Mouse (Mus musculus) skeletal muscle tissue, postnatal 0 days (tissue): ENCODE data around the gene Tyrp1. TPM values are rescaled to one million over a fixed set of nuclear protein-coding genes. Genes with fewer than 3 reads are reported as not detected.

ENCODE experiments used
- polyA plus RNA-seq: library from polyadenylated mRNA; unstranded; fragments of >200 nt; fragmentation: Nextera tagmentation; extraction: Ambion mirVana; gene quantifications from 2 replicates; pipeline ENCODE4 v1.2.1, GENCODE M21; 2015

The Tyrp1 gene
- 0.17 and 0.23 TPM in 2 replicates for polyA plus RNA-seq

DNA sequence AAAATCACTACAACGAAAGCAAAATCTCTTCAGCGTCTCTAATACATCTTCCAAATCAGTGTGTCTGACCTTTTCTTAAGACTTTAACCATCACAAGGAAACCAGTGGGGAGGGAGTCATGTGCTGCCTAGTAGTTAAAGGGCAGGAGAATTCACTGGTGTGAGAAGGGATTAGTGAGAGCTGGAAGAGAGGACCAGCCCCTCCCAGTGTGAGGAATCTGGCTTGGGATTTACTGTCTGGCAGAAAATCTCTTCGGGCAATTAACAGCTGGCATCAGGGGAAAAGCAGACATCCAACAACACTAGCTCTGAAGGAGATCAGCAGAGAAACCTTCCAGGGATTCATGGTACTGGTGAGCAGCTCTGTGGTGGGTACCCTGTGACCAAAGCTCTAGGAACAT lies at the start of gene Tyrp1:
TSS of gene Tyrp1 (plus strand) at position 74 of the 400 bp plus-strand sequence.

Other genes starting within 250 kb of the Tyrp1 start
- 6.3 and 8.3 TPM in 2 replicates for gene Lurap1l, start 76.5 kb downstream of the Tyrp1 start, polyA plus RNA-seq